Mouse (Mus musculus): ENCODE results near the gene Rnf150.

The Rnf150 gene

DNA sequence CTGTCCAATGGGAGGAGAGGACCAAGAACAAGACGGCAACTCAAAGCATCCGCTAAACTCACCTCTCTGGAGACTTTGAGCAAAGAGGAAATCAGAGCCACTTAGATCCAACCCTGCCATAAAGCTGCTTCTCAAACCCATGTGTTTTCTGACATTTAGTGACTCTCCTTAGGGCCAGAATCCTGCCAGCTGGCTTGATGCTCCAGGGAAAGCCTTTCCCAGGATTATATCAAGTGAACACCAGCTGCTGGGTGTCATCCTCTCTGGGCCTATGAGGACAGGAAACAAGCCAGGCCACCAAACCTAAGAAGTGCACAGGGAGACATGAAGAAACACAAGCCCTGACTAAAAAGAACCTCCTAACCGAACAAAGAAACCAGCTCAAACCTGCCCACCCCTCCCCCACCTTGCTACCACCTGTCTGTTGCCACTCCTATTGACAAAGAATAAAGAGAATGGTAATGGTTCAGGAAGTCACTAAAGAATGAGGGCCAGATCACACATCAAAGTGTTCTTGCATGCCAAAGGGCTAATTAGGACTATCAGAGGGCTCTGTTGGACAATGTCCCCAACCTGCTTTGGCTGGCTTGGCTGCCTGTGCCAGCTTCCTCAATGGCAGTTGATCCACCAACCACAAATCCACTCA is 173.5 kb downstream of the Rnf150 start:
- DNase-seq = no peak

GRCm38 (mm10) chr8:83037321-83037720 is 174.2 kb downstream of the Rnf150 start:
- no peak for DNase-seq

- DNase-seq = no peak
Observed at GRCm38 (mm10) chr8:83038575-83038974, 175.4 kb downstream of the Rnf150 start.

GRCm38 (mm10) chr8:83041440-83041839 is 178.3 kb downstream of the Rnf150 start:
- DNase-seq = no peak

DNA sequence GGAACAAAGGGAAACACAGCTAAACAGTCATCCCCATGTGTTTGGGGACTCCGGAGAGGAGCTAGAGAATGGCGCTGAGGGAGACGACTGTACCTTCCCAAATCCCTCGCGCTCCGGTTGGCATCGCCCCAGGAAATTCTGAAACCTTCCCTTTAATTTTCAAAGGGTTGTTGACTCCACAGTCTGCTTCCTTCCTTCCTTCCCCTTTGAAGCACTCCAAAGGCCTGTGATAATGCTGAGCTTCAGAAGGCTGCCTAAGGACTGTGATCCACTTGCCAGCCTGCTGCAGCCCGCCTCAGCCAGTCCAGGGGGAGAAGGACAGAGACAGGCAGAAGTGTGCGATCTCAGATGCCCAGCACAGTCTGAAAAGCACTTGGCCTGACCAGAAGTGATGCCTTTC is 183.8 kb downstream of the Rnf150 start:
- no peak for DNase-seq

- DNase-seq = no peak
Observed at GRCm38 (mm10) chr8:83048527-83048926, 185.4 kb downstream of the Rnf150 start.

- DNase-seq = no peak
Observed at GRCm38 (mm10) chr8:83049171-83049601, 186.0 kb downstream of the Rnf150 start.

DNA sequence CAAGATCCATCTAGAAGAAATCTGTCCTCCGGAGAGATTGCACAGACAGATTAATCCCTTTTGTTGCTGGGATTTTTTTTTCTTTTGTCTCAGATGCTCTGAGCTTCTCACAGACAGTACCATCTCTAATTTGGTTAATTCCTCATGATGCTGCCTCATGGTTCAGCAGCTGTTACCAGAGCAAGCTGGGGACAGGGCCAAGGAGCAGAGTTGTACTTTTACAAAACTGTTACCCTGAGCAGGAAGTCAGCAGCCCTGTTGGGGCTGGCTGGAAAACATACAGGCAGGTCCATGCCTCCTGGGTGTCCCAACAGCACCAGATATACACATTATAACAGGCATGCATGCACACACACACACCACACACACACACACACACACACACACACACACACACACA is 186.5 kb downstream of the Rnf150 start:
- no peak for DNase-seq

- DNase-seq = no peak
Observed at GRCm38 (mm10) chr8:83052896-83053295, 189.7 kb downstream of the Rnf150 start.

DNA sequence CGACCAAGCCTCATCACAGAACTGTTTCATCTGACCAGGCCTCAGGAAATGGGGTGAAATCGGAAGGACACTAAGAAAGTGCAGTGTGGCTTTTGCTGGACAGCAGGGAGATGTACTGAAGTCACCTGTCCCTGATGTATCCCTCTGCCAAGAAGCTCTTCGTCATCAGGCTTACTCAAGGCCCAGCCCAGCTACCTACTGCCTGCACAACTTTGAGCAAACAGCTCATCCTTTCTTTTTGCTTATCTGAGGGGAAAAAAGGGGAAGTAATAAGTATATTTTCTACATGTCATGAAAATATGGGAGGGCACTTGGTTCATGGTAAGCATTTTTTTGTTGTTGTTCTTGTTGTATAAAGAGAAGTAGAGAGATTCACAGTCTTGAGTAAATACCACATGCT is 191.6 kb downstream of the Rnf150 start:
- no peak for DNase-seq

- no peak for DNase-seq
Observed at GRCm38 (mm10) chr8:83058951-83059350, 195.8 kb downstream of the Rnf150 start.

DNA sequence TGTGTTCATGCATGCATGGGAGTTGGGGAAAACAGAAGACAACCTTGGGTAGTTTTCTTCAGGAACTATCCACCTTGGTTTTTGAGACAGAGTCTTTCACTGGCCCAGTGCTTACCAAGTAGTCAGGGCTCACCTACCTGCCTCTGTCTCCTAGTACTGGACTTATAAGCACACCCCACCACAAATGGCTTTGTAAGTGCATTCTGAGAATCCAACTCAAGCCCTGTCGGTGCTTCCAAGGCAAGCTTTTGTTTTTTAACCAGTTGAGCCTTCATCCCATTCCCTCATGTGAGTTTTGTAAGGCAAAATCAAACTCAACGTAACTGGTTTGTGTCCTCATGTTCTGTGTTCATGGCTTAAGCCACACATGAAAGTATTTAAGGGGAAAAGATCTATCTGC is 196.9 kb downstream of the Rnf150 start:
- DNase-seq = no peak

DNA sequence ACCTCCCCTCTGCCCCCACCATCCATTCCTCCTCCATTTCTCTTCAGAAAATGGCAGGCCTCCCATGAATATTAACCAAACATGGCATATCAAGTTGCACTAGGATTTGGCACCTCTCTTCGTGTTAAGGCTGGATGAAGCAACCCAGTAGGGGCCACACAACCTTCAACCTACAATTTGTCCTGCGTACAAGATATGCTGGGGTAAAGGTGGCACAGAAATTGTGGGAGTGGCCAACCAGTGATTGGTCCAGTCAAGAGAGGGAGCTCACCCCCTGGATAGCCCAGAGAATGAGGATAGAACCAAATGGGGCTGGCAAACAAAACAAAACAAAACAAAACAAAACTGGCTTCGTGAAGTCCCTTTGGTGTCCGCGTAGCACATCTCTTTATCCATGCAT is 198.1 kb downstream of the Rnf150 start:
- no peak for DNase-seq

DNA sequence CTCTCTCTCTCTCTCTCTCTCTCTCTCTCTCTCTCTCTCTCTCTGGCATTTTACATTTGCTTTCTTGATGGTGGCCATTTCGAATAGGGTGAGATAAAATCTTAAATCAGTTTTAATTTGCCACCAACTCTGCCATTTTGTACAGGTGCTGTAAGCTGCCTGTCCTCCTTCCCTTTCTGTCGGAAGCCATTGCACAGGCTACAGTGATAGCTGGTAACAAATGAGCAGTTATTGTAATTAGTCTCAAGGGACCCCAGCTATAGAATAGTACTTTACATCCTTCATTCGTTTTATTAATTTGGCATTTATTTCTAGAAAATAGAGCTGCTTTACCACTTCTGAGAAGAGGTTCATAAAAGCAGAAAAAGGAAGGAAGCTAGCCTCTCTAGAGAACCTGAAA is 198.7 kb downstream of the Rnf150 start:
- no peak for DNase-seq

- DNase-seq = no peak
Observed at GRCm38 (mm10) chr8:83062276-83062675, 199.1 kb downstream of the Rnf150 start.

GRCm38 (mm10) chr8:83064096-83064495 is 200.9 kb downstream of the Rnf150 start:
- no peak for DNase-seq

GRCm38 (mm10) chr8:83066076-83066475 is 202.9 kb downstream of the Rnf150 start:
- DNase-seq = peak; percentile 36

- no peak for DNase-seq
Observed at GRCm38 (mm10) chr8:83066846-83067245, 203.7 kb downstream of the Rnf150 start.

- DNase-seq = no peak
Observed at GRCm38 (mm10) chr8:83067906-83068305, 204.8 kb downstream of the Rnf150 start.

DNA sequence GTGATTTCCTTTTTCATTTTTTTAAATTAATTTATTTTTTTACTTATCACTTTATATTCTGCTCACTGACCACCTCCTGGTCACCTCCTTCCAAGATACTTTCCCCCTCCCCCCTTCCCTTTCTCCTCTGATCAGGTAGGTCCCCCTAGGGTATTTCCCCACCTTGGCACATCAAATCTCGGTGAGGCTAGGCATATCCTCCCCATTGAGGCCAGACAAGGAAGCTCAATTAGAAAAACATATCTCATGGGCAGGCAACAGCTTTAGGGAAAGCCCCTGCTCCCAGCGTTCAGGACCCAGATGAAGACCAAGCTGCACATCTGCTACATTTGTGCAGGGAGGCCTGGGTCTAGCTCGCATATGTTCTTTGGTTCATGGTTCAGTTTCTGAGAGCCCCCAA is 211.1 kb downstream of the Rnf150 start:
- no peak for DNase-seq

DNA sequence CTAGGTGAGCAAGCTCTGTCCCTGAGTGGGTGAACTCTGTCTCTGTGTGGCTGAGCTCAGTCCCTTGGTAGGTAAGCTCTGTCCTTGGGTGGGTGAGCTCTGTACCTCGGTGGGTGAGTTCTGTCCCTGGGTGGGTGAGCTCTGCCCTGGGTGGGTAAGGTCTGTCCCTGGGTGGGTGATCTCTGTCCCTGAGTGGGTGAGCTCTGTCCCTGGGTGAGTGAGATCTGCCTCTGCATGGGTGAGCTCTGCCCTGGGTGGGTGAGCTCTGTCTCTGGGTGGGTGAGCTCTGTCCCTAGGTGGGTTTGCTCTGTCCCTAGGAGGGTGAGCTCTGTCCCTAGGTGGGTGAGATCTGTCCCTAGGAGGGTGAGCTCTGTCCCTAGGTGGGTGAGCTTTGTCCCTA is 213.5 kb downstream of the Rnf150 start:
- DNase-seq = no peak

DNA sequence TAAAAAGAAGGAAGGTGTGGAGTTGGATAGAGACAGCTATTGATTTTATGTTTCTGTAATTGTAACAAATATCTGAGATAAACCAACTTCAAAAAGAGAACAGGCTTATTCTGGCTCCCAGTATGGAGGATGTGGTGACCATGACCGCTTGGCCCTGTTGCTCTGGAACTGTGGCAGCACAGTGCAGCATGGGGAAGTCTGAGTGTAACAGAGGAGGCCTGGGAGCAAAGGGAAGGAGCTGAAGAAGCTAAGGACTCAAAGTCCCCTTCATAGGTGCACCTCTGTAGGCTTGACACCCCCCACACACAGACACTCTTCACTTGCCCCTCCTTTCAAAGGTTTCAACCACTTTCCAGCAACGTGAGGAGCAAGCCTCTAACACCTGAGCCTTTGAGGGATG is 214.2 kb downstream of the Rnf150 start:
- DNase-seq = no peak

DNA sequence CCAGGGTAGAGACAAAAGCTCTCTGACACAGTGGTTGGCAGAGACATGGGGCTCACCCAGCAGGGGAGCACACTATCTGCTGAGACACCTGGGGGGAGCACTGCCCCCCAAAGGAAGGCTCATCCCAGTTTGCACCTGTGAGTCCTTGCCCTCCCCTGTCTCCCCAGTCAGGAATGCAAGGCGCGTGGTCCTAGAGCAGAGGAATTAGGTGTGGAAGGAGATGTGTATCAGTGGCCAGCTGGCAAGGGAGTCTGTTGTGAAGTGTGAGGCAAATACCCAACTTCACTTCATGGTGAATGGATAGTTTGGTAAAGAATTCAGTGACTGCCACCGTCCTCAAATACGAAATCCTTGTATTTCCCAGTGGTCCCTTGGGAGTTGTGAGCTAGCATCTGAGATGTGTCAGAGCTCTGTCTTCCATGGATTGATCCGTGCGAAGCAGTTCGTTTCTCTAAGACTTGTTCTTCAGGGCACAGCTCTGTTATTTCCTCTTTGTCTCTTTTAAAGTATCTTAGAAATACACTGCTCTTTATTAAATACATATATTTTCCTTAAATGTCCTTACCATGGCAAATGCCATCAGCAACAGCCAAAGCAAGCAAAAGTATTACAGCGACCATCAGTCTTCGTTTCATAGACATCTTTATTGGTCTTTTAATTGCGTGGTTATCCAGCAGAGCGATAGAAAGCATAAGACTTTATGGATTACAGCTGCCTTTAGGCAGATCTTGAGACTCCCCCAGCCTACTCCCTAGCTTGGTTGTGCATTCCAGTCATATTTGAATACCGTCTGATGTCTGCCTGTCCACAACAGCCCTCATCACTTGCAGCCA is 215.8 kb downstream of the Rnf150 start:
- DNase-seq = no peak

GRCm38 (mm10) chr8:83079534-83079844 is 216.3 kb downstream of the Rnf150 start:
- DNase-seq = no peak

DNA sequence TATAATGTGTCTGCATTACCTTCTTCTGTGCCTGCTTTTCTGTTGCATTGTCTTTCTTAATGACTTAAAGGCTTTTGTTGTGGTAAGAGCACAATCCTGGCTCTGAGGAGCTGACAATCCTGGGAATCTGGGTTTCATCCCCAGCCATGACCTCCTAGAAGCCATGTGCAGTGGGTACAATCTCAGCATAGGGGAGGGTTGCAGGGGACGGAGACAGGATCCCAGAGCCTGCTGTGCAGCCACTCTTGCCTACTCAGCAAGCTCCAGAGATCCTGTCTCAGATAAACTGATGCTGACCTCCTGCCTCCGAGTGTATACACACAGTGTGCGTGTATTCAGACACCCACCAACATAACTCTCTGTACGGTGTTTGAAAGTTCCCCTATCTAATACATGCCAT is 218.1 kb downstream of the Rnf150 start:
- no peak for DNase-seq

Measured in cerebellum, adult 9-10 months (tissue).